Mouse (Mus musculus): ENCODE measurements around the gene Zcchc9. TPM values are rescaled to one million over a fixed set of nuclear protein-coding genes. Genes with fewer than 3 reads are reported as not detected.
"Not testable (repeated sequence)": the region's sequence is repeated elsewhere in the genome, so short reads cannot be mapped to it uniquely, and the experiment has no call there.

Zcchc9 gene
- polyA plus RNA-seq, 1 experiment from 2014 or later: 31.4 TPM

DNA sequence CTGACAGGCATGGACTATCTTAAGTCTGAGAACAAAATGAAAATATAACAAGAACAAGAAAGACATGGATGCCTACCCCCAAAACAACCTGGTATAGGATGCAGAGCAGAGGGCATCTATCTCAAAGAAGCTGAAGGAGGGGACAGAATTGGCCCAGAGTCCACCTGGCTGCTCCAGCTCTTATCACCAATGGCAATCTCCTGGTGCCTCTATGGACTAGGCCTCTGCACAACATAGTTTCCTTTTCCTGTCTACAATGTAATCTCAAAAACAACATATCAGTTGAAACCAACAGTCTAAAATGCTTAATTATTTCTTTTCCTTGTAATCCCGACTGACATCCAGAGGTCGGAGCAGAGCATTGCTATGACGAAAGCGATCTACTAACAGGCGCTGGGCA, 29.4 kb downstream of the Zcchc9 start:
- Histone ChIP-seq H3K27me3 (replicated peaks; ENCODE audit: control insufficient read depth, insufficient read depth, low read length) (no peaks in the 10 kb centered on the region), H3K9me3 (ENCODE audit: control insufficient read depth, low read length) (no peaks in the 10 kb centered on the region), H3K27ac (ENCODE audit: low read depth, low read length) (no peak overlapping the region), H3K9ac (ENCODE audit: low read depth, low read length) (no peak overlapping the region), H3K36me3 (ENCODE audit: control insufficient read depth, insufficient read depth, low read length) (no peaks in the 10 kb centered on the region), H3K4me1 (replicated peaks; ENCODE audit: control insufficient read depth, insufficient read depth, low read length) (no peaks in the 10 kb centered on the region), H3K4me2 (no peak overlapping the region), H3K4me3 (ENCODE audit: low read depth, low read length) (no peak overlapping the region)
- no peak for DNase-seq (ENCODE audit: low spot score)
- ATAC-seq (replicated peaks; ENCODE audit: low FRiP score): no peak
- 89% methylated on average over 5 of the region's 5 CpGs for WGBS

DNA sequence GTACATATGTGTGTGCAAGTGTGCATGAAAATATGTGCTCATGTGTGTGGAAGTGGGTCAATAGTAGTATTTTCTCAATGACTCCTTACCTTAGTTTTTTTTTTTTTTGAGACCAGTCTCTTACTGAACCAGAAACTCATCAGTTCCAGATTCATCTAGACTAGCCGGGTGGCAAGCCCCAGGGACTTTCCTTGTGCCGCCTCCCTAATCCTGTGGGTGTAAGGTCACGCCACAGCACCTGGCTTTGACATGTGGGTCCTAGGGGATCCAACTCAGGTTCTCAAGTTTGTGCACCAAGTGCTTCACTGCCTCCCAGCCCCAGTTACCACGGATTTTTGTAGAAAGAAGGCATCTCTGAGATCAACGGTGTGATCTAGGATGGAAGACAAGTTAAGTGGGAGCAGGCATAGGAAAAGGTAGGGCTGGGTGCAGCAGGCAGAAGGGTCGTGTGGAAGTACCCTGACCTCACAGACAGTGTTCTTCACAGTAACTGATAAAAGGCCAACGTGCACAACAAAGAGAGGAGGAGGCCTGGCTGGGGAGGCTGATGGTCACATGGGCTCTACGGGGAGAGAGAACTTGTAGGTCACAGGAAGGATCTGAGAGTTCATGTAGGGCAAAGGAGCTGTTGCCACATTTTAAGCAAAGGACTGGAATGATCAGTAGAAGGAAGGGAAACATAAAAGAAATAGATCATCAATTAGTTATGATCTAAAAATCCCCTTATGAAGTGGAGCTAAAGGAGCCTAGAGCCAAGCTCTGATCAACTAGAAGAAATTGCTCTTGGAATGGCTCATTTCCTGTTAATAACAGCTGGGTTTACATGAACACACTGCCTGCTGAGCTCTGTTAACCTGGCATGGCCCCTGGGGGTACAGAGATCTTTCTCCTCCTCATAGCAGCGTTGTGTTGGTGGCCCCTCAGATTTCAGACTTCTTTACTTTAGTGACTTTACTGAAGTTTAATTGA, 38.5 kb downstream of the Zcchc9 start:
- 65% methylated on average over 9 of the region's 9 CpGs for WGBS
- no peaks in the 10 kb centered on the region for H3K4me1 ChIP-seq (replicated peaks; ENCODE audit: control insufficient read depth, insufficient read depth, low read length)
- H3K9me3 ChIP-seq (ENCODE audit: control insufficient read depth, low read length): no peaks in the 10 kb centered on the region
- no peak for DNase-seq (ENCODE audit: low spot score)
- no peaks in the 10 kb centered on the region for H3K36me3 ChIP-seq (ENCODE audit: control insufficient read depth, insufficient read depth, low read length)
- H3K27ac ChIP-seq (ENCODE audit: low read depth, low read length): no peak overlapping the region
- no peak overlapping the region for H3K4me3 ChIP-seq (ENCODE audit: low read depth, low read length)
- no peak overlapping the region for H3K4me2 ChIP-seq
- H3K9ac ChIP-seq (ENCODE audit: low read depth, low read length): no peak overlapping the region
- H3K27me3 ChIP-seq (replicated peaks; ENCODE audit: control insufficient read depth, insufficient read depth, low read length): no peaks in the 10 kb centered on the region
- ATAC-seq (replicated peaks; ENCODE audit: low FRiP score): no peak

DNA sequence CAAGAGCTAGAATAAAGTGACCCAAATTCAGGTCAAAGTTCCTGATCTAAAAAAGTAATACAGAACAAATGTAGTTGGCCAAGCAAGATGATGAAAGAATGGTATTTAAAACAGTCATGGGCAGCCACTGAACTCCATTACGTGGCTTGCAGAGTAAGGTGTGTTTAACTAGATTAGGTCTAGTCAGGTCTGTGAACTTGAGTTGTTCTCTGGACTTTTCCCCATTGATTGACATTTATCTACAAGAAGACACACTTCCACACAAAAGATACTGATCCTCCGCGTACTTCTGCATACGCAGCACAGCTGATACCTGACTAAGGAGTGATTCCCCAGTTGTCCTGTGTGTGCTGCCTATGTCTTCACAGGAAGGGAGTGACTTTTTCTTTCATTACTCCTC, 41.9 kb downstream of the Zcchc9 start:
- Histone ChIP-seq H3K4me1 (replicated peaks; ENCODE audit: control insufficient read depth, insufficient read depth, low read length) (no peaks in the 10 kb centered on the region), H3K9ac (ENCODE audit: low read depth, low read length) (no peak overlapping the region), H3K36me3 (ENCODE audit: control insufficient read depth, insufficient read depth, low read length) (no peaks in the 10 kb centered on the region), H3K9me3 (ENCODE audit: control insufficient read depth, low read length) (no peaks in the 10 kb centered on the region), H3K4me2 (no peak overlapping the region), H3K4me3 (ENCODE audit: low read depth, low read length) (no peak overlapping the region), H3K27me3 (replicated peaks; ENCODE audit: control insufficient read depth, insufficient read depth, low read length) (no peaks in the 10 kb centered on the region), H3K27ac (ENCODE audit: low read depth, low read length) (no peak overlapping the region)
- ATAC-seq (replicated peaks; ENCODE audit: low FRiP score) (no peak), DNase-seq (ENCODE audit: low spot score) (no peak)
- WGBS: 64% methylated on average over 4 of the region's 4 CpGs

DNA sequence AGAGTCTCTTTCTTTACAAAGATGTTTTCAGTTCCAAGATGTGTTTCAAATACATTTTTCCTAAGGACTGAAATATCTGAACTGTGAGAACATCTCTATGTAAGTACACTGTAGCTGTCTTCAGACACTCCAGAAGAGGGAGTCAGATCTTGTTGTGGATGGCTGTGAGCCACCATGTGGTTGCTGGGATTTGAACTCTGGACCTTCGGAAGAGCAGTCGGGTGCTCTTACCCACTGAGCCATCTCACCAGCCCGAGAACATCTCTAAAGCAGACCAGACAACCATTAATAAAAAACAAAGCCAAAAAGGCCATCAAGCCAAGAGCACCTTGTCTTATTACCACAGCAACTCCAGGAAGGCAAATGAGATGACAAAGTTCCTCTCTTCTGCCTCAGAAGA, 43.9 kb downstream of the Zcchc9 start:
- H3K4me2 ChIP-seq; H3K9me3 ChIP-seq (ENCODE audit: control insufficient read depth, low read length); H3K36me3 ChIP-seq (ENCODE audit: control insufficient read depth, insufficient read depth, low read length); H3K9ac ChIP-seq (ENCODE audit: low read depth, low read length); H3K27ac ChIP-seq (ENCODE audit: low read depth, low read length); H3K4me1 ChIP-seq (replicated peaks; ENCODE audit: control insufficient read depth, insufficient read depth, low read length); H3K27me3 ChIP-seq (replicated peaks; ENCODE audit: control insufficient read depth, insufficient read depth, low read length); H3K4me3 ChIP-seq (ENCODE audit: low read depth, low read length); DNase-seq (ENCODE audit: low spot score); ATAC-seq (replicated peaks; ENCODE audit: low FRiP score): not testable (repeated sequence)
- WGBS: 88% methylated on average over 3 of the region's 3 CpGs

DNA sequence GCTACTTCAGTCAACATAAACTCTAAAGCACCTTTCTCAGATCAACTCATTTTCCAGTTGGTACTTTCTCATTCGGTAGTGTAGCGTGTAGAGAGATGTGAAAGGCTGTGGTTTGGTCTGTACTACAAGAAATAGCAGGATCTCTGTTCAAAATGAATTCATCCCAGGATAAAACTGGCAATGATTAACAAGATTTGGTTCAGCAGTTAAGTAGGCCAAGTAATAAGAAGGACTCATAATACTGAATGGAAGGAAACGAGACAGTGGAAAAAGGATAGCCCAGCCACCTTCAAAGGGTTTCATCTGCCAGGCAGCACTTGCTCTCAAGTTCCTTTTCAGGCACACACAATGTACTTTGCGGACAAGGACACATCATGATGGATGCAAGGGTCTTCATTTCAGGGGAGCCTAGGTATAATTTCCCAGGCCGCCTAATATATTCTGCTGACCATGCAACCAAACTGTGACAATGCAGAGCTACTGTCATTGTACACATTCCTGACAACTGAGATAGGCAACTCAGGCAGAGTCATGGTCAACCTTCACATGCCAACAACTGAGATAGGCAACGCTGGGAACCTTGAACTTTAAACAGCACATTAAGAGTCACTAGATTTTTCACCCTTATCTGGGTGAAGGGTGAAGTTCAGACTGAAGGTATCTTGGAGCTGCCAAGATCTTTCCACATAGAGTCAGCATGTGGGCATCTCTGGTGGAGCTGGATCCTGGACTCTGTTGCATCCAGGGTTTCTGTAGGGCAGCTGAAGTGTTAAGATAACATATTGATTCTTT, 45.7 kb downstream of the Zcchc9 start:
- DNase-seq (ENCODE audit: low spot score) (no peak), ATAC-seq (replicated peaks; ENCODE audit: low FRiP score) (no peak)
- no peaks in the 10 kb centered on the region for H3K4me1 ChIP-seq (replicated peaks; ENCODE audit: control insufficient read depth, insufficient read depth, low read length)
- H3K4me3 ChIP-seq (ENCODE audit: low read depth, low read length): no peak overlapping the region
- H3K4me2 ChIP-seq: no peak overlapping the region
- no peak overlapping the region for H3K27ac ChIP-seq (ENCODE audit: low read depth, low read length)
- no peaks in the 10 kb centered on the region for H3K36me3 ChIP-seq (ENCODE audit: control insufficient read depth, insufficient read depth, low read length)
- no peaks in the 10 kb centered on the region for H3K27me3 ChIP-seq (replicated peaks; ENCODE audit: control insufficient read depth, insufficient read depth, low read length)
- WGBS: 84% methylated on average over 6 of the region's 6 CpGs
- no peaks in the 10 kb centered on the region for H3K9me3 ChIP-seq (ENCODE audit: control insufficient read depth, low read length)
- no peak overlapping the region for H3K9ac ChIP-seq (ENCODE audit: low read depth, low read length)

DNA sequence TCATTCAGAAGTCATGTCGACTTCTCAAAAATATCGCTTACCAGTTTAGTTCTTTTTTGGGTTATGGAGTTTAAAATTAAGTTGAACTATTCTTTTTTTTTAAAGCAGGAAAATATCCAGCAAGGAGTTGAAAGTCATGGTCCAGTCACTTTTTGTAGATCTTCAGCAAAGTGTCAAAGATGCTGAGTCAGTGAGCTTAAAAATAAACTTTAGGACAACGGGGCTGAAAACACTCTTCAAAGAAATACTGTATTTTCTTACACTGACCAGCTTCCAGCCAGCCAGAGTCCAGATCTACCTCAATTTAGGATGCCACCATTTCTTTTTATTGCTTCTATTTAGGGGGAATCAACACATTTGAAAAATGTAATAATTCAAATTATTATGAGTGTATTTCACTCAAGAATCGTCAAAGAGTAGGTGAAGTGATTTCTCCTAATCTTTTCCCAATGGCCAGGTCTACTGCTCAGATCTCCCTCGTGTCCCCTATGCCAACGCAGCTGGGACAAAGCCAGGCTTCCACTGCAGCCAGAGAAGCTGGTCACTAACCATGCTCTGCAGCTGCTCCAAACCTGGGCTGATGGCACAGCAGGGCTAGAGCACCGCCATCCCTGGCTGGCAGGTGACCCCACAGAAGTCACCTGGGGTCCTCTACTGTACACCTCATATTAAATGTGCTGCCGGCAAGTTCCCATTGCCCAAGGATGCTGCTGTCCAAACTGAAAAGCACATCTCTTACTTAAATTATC, 47.0 kb downstream of the Zcchc9 start:
- Histone ChIP-seq H3K4me2 (no peak overlapping the region), H3K27me3 (replicated peaks; ENCODE audit: control insufficient read depth, insufficient read depth, low read length) (no peaks in the 10 kb centered on the region), H3K9ac (ENCODE audit: low read depth, low read length) (no peak overlapping the region), H3K9me3 (ENCODE audit: control insufficient read depth, low read length) (no peaks in the 10 kb centered on the region), H3K36me3 (ENCODE audit: control insufficient read depth, insufficient read depth, low read length) (no peaks in the 10 kb centered on the region), H3K4me1 (replicated peaks; ENCODE audit: control insufficient read depth, insufficient read depth, low read length) (no peaks in the 10 kb centered on the region), H3K4me3 (ENCODE audit: low read depth, low read length) (no peak overlapping the region), H3K27ac (ENCODE audit: low read depth, low read length) (no peak overlapping the region)
- ATAC-seq (replicated peaks; ENCODE audit: low FRiP score): no peak
- 84% methylated on average over 8 of the region's 8 CpGs for WGBS
- no peak for DNase-seq (ENCODE audit: low spot score)

DNA sequence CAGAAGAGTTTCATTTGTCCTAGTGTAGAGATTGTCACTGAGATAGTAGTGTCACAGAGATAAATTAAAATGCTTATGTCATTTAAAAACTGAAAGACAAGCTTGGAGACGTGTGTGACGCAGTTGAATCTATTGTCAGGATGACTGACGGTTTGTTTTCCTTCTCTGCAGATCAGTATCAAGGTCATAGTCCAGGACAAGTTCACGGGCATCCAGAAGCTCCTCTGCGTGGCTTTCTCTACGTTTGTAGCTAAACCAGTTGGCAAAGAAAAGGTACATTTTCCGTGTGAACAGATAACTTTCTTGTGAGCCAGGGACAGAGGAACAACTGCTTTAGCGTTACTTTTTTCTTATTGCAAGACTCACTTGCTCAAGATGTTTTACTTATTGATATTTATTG, 47.7 kb downstream of the Zcchc9 start:
- ATAC-seq (replicated peaks; ENCODE audit: low FRiP score): no peak
- no peak overlapping the region for H3K9ac ChIP-seq (ENCODE audit: low read depth, low read length)
- no peaks in the 10 kb centered on the region for H3K36me3 ChIP-seq (ENCODE audit: control insufficient read depth, insufficient read depth, low read length)
- no peaks in the 10 kb centered on the region for H3K27me3 ChIP-seq (replicated peaks; ENCODE audit: control insufficient read depth, insufficient read depth, low read length)
- DNase-seq (ENCODE audit: low spot score): no peak
- H3K9me3 ChIP-seq (ENCODE audit: control insufficient read depth, low read length): no peaks in the 10 kb centered on the region
- no peak overlapping the region for H3K4me3 ChIP-seq (ENCODE audit: low read depth, low read length)
- 56% methylated on average over 8 of the region's 8 CpGs for WGBS
- no peak overlapping the region for H3K4me2 ChIP-seq
- no peaks in the 10 kb centered on the region for H3K4me1 ChIP-seq (replicated peaks; ENCODE audit: control insufficient read depth, insufficient read depth, low read length)
- H3K27ac ChIP-seq (ENCODE audit: low read depth, low read length): no peak overlapping the region

DNA sequence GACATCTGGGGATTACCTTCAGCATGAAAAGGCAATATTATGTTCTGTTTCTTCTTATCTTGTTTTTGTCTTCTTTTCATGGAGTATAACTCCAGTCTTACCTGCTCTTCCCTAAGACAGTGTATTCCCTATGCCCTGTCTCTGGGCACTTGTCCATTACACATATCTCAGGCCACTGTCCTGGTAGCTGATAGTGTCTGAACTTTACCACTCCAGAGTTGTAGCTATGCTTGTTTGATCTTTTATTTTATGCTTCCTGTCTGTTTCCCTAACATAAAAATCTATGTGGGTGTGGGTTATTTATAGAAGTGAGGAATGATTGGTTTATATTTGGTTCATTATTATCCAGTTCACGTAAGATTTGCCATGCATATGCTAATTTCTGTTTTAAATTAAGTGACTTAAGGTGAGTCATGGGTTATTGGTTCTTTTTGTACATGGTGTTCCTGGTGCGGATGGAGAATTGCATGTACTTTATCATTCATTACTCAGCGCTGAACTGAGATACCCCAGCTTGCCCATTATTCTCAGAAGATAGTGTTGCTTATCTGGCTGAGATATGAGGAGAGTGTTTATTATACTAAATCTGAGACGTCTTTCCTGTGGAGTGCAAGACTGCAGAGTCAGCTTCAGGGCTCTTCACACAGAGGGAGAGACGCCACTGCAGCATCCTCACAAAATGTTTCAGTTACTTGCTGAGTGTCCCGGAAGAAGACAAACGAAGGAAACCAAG, 49.0 kb downstream of the Zcchc9 start:
- Histone ChIP-seq H3K4me1 (replicated peaks; ENCODE audit: control insufficient read depth, insufficient read depth, low read length) (no peaks in the 10 kb centered on the region), H3K4me3 (ENCODE audit: low read depth, low read length) (no peak overlapping the region), H3K9ac (ENCODE audit: low read depth, low read length) (no peak overlapping the region), H3K9me3 (ENCODE audit: control insufficient read depth, low read length) (no peaks in the 10 kb centered on the region), H3K36me3 (ENCODE audit: control insufficient read depth, insufficient read depth, low read length) (no peaks in the 10 kb centered on the region), H3K27me3 (replicated peaks; ENCODE audit: control insufficient read depth, insufficient read depth, low read length) (no peaks in the 10 kb centered on the region), H3K27ac (ENCODE audit: low read depth, low read length) (no peak overlapping the region), H3K4me2 (no peak overlapping the region)
- ATAC-seq (replicated peaks; ENCODE audit: low FRiP score) (no peak), DNase-seq (ENCODE audit: low spot score) (no peak)
- WGBS: 62% methylated on average over 7 of the region's 7 CpGs

Measured in liver, embryonic 11.5 days (tissue).